Mouse (Mus musculus) myocyte (in vitro differentiated cells): ENCODE results near the gene Ank2.

Source experiments
- CEBPB ChIP-seq: IDR thresholded peaks from 2 replicates; pipeline ENCODE4 v1.6.1; 2011; ENCODE audit warnings: mild to moderate bottlenecking, moderate library complexity; ENCODE audit not compliant: poor library complexity, insufficient read depth, severe bottlenecking
- E2F4 ChIP-seq: IDR thresholded peaks from one replicate; pipeline ENCODE4 v1.6.1; 2011; ENCODE audit warnings: mild to moderate bottlenecking, control low read depth, moderate library complexity; ENCODE audit not compliant: insufficient read depth
- MAX ChIP-seq: IDR thresholded peaks from one replicate; pipeline ENCODE4 v1.6.1; 2011; ENCODE audit warnings: low read depth, mild to moderate bottlenecking, control low read depth
- MYOD1 ChIP-seq, 3 experiments: IDR thresholded peaks; one replicate each; pipeline ENCODE4 v1.6.1; 2011; ENCODE audit warnings: control low read depth in 2 of 3, low read depth in 2 of 3, mild to moderate bottlenecking in 2 of 3, moderate library complexity in 1 of 3; ENCODE audit not compliant: insufficient read length in 2 of 3, control insufficient read depth in 1 of 3
- MYOG ChIP-seq, 3 experiments: IDR thresholded peaks; one replicate each; pipeline ENCODE4 v1.6.1; 2011; ENCODE audit warnings: control low read depth in 2 of 3, low read depth in 2 of 3, mild to moderate bottlenecking in 2 of 3; ENCODE audit not compliant: insufficient read length in 2 of 3, control insufficient read depth in 1 of 3, insufficient read depth in 1 of 3
- POLR2A ChIP-seq: IDR thresholded peaks from one replicate; pipeline ENCODE4 v1.6.1; 2011; ENCODE audit warnings: low read depth, mild to moderate bottlenecking, control low read depth, moderate library complexity; ENCODE audit not compliant: insufficient read length
- POLR2AphosphoS2 ChIP-seq: IDR thresholded peaks from one replicate; pipeline ENCODE4 v1.6.1; 2011; ENCODE audit warnings: low read depth, control low read depth; ENCODE audit not compliant: insufficient read length
- REST ChIP-seq: IDR thresholded peaks from one replicate; pipeline ENCODE4 v1.6.1; 2011; ENCODE audit warnings: mild to moderate bottlenecking, control low read depth, moderate library complexity; ENCODE audit not compliant: insufficient read depth, insufficient read length
- SRF ChIP-seq: IDR thresholded peaks from one replicate; pipeline ENCODE4 v1.6.1; 2011; ENCODE audit warnings: low read depth; ENCODE audit not compliant: control insufficient read depth, insufficient read length
- TCF12 ChIP-seq: IDR thresholded peaks from one replicate; pipeline ENCODE4 v1.6.1; 2011; ENCODE audit warnings: mild to moderate bottlenecking, control low read depth; ENCODE audit not compliant: poor library complexity, insufficient read depth, severe bottlenecking
- USF1 ChIP-seq: IDR thresholded peaks from one replicate; pipeline ENCODE4 v1.6.1; 2011; ENCODE audit warnings: low read depth, mild to moderate bottlenecking, control low read depth, moderate library complexity

GRCm38 (mm10) chr3:127005898-127006673 is 493.1 kb downstream of the Ank2 start:
- TF ChIP-seq POLR2A: no peak
- no peak for TF ChIP-seq REST
- TF ChIP-seq USF1: no peak
- no peak for TF ChIP-seq MAX
- TF ChIP-seq MYOG (IDR thresholded peaks at IDR 0.05; ENCODE audit: control insufficient read depth in 1 of 3, insufficient read depth in 1 of 3, insufficient read length in 2 of 3, low read depth in 2 of 3): no peak
- no peak for TF ChIP-seq TCF12
- no peak for TF ChIP-seq E2F4
- no peak for TF ChIP-seq CEBPB
- TF ChIP-seq MYOD1 (IDR thresholded peaks at IDR 0.05; ENCODE audit: control insufficient read depth in 1 of 3, insufficient read length in 2 of 3, low read depth in 2 of 3): no peak
- no peak for TF ChIP-seq POLR2AphosphoS2
- no peak for TF ChIP-seq SRF
